Mouse (Mus musculus): ENCODE results near the gene Dnmbp. TPM values are rescaled to one million over a fixed set of nuclear protein-coding genes. Genes with fewer than 3 reads are reported as not detected.

The Dnmbp gene
- 22.9 and 23.8 TPM in 2 replicates for polyA plus RNA-seq (2015; fragmentation: Nextera tagmentation; extraction: Ambion mirVana)

GRCm38 (mm10) chr19:43939769-43940689, at the start of gene Dnmbp:
Dnmbp (minus strand) TSS chr19:43940191.
- no peaks in the 10 kb centered on the region for H3K36me3 ChIP-seq
- peaks cover 13% of the 10 kb centered on the region for H3K4me1 ChIP-seq
- peak within 1 kb of the TSS; percentile 65 for H3K9ac ChIP-seq
- H3K27ac ChIP-seq = peak within 1 kb of the TSS; percentile 82
- H3K27me3 ChIP-seq = no peaks in the 10 kb centered on the region
- 5% methylated on average over 59 of the region's 94 CpGs for WGBS
- no peaks in the 10 kb centered on the region for H3K9me3 ChIP-seq
- peak; percentile 86 for ATAC-seq (ENCODE audit: insufficient number of reproducible peaks, low FRiP score, low TSS enrichment, low read depth)
- H3K4me2 ChIP-seq = peak within 1 kb of the TSS; percentile 67
- H3K4me3 ChIP-seq = peak within 1 kb of the TSS; percentile 78

- no peak within 1 kb of the TSS for H3K27ac ChIP-seq
- H3K9ac ChIP-seq = no peak within 1 kb of the TSS
- peaks cover 8% of the 10 kb centered on the region for H3K27me3 ChIP-seq
- no peak within 1 kb of the TSS for H3K4me3 ChIP-seq
- no peak for ATAC-seq (ENCODE audit: insufficient number of reproducible peaks, low FRiP score, low TSS enrichment, low read depth)
- no peaks in the 10 kb centered on the region for H3K36me3 ChIP-seq
- WGBS = 25% methylated on average over 30 of the region's 30 CpGs
- H3K9me3 ChIP-seq = no peaks in the 10 kb centered on the region
- H3K4me2 ChIP-seq = no peak within 1 kb of the TSS
- H3K4me1 ChIP-seq = peaks cover 6% of the 10 kb centered on the region; the same call in 1 of the 2 replicates
Observed at GRCm38 (mm10) chr19:43986069-43986794, 46.2 kb upstream of the Dnmbp start, which contains the start of gene Cpn1. Cpn1 (minus strand) TSS chr19:43986556.

GRCm38 (mm10) chr19:43981992-43982391, 42.0 kb upstream of the Dnmbp start:
- no peak for ATAC-seq (ENCODE audit: insufficient number of reproducible peaks, low FRiP score, low TSS enrichment, low read depth)
- WGBS = 69% methylated on average over 5 of the region's 5 CpGs
- Histone ChIP-seq H3K9ac (no peak overlapping the region), H3K36me3 (no peaks in the 10 kb centered on the region), H3K4me2 (no peak overlapping the region), H3K27ac (no peak overlapping the region), H3K4me1 (peaks cover 6% of the 10 kb centered on the region; the same call in 1 of the 2 replicates), H3K27me3 (peaks cover 8% of the 10 kb centered on the region), H3K9me3 (no peaks in the 10 kb centered on the region), H3K4me3 (no peak overlapping the region)

- H3K27ac ChIP-seq = no peak overlapping the region
- H3K27me3 ChIP-seq = peaks cover under 1% of the 10 kb centered on the region; the same call in 1 of the 2 replicates
- 93% methylated on average over 17 of the region's 17 CpGs for WGBS
- H3K9me3 ChIP-seq = no peaks in the 10 kb centered on the region
- H3K4me1 ChIP-seq = no peaks in the 10 kb centered on the region
- no peak overlapping the region for H3K9ac ChIP-seq
- H3K4me2 ChIP-seq = no peak overlapping the region
- H3K4me3 ChIP-seq = no peak overlapping the region
- no peak for ATAC-seq (ENCODE audit: insufficient number of reproducible peaks, low FRiP score, low TSS enrichment, low read depth)
- no peaks in the 10 kb centered on the region for H3K36me3 ChIP-seq
Observed at GRCm38 (mm10) chr19:43980711-43981110, 40.7 kb upstream of the Dnmbp start.

GRCm38 (mm10) chr19:43977799-43978198, 37.8 kb upstream of the Dnmbp start:
- Histone ChIP-seq H3K4me3 (no peak overlapping the region), H3K27ac (no peak overlapping the region), H3K9me3 (no peaks in the 10 kb centered on the region), H3K4me1 (no peaks in the 10 kb centered on the region), H3K9ac (no peak overlapping the region), H3K4me2 (no peak overlapping the region), H3K27me3 (no peaks in the 10 kb centered on the region), H3K36me3 (no peaks in the 10 kb centered on the region)
- 74% methylated on average over 3 of the region's 3 CpGs for WGBS
- ATAC-seq (ENCODE audit: insufficient number of reproducible peaks, low FRiP score, low TSS enrichment, low read depth) = no peak

- no peaks in the 10 kb centered on the region for H3K4me1 ChIP-seq
- no peaks in the 10 kb centered on the region for H3K27me3 ChIP-seq
- no peaks in the 10 kb centered on the region for H3K9me3 ChIP-seq
- no peak for ATAC-seq (ENCODE audit: insufficient number of reproducible peaks, low FRiP score, low TSS enrichment, low read depth)
- no peak overlapping the region for H3K4me3 ChIP-seq
- H3K36me3 ChIP-seq = no peaks in the 10 kb centered on the region
- H3K4me2 ChIP-seq = no peak overlapping the region
- H3K27ac ChIP-seq = no peak overlapping the region
- WGBS = 52% methylated on average over 6 of the region's 6 CpGs
- no peak overlapping the region for H3K9ac ChIP-seq
Observed at GRCm38 (mm10) chr19:43976661-43977060, 36.7 kb upstream of the Dnmbp start.

- 85% methylated on average over 6 of the region's 6 CpGs for WGBS
Observed at GRCm38 (mm10) chr19:43974221-43974620, 34.2 kb upstream of the Dnmbp start.

GRCm38 (mm10) chr19:43973711-43974110, 33.7 kb upstream of the Dnmbp start:
- Histone ChIP-seq H3K9me3 (no peaks in the 10 kb centered on the region), H3K27me3 (no peaks in the 10 kb centered on the region), H3K27ac (no peak overlapping the region), H3K4me1 (no peaks in the 10 kb centered on the region), H3K36me3 (no peaks in the 10 kb centered on the region), H3K4me3 (no peak overlapping the region), H3K4me2 (no peak overlapping the region), H3K9ac (no peak overlapping the region)
- WGBS = 84% methylated on average over 9 of the region's 9 CpGs
- no peak for ATAC-seq (ENCODE audit: insufficient number of reproducible peaks, low FRiP score, low TSS enrichment, low read depth)

More at GRCm38 (mm10) chr19:43974221-43974620, 34.2 kb upstream of the Dnmbp start:
- no peak for ATAC-seq (ENCODE audit: insufficient number of reproducible peaks, low FRiP score, low TSS enrichment, low read depth)
- Histone ChIP-seq H3K4me2 (no peak overlapping the region), H3K4me1 (no peaks in the 10 kb centered on the region), H3K9me3 (no peaks in the 10 kb centered on the region), H3K36me3 (no peaks in the 10 kb centered on the region), H3K27me3 (no peaks in the 10 kb centered on the region), H3K4me3 (no peak overlapping the region), H3K27ac (no peak overlapping the region), H3K9ac (no peak overlapping the region)

GRCm38 (mm10) chr19:43972129-43972528, 32.1 kb upstream of the Dnmbp start:
- Histone ChIP-seq H3K4me1 (no peaks in the 10 kb centered on the region), H3K27me3 (no peaks in the 10 kb centered on the region), H3K9ac (no peak overlapping the region), H3K36me3 (no peaks in the 10 kb centered on the region), H3K9me3 (no peaks in the 10 kb centered on the region), H3K4me2 (no peak overlapping the region), H3K27ac (no peak overlapping the region), H3K4me3 (no peak overlapping the region)
- no peak for ATAC-seq (ENCODE audit: insufficient number of reproducible peaks, low FRiP score, low TSS enrichment, low read depth)
- 95% methylated on average over 8 of the region's 8 CpGs for WGBS

- no peak overlapping the region for H3K9ac ChIP-seq
- no peak overlapping the region for H3K27ac ChIP-seq
- ATAC-seq (ENCODE audit: insufficient number of reproducible peaks, low FRiP score, low TSS enrichment, low read depth) = no peak
- 72% methylated on average over 8 of the region's 11 CpGs for WGBS
- no peaks in the 10 kb centered on the region for H3K36me3 ChIP-seq
- peaks cover 3% of the 10 kb centered on the region; the same call in 1 of the 2 replicates for H3K4me1 ChIP-seq
- no peaks in the 10 kb centered on the region for H3K9me3 ChIP-seq
- H3K4me2 ChIP-seq = no peak overlapping the region
- no peak overlapping the region for H3K4me3 ChIP-seq
- no peaks in the 10 kb centered on the region for H3K27me3 ChIP-seq
Observed at GRCm38 (mm10) chr19:43968436-43969026, 28.5 kb upstream of the Dnmbp start.

- Histone ChIP-seq H3K4me3 (no peak overlapping the region), H3K4me1 (peaks cover 3% of the 10 kb centered on the region; the same call in 1 of the 2 replicates), H3K9me3 (no peaks in the 10 kb centered on the region), H3K9ac (no peak overlapping the region), H3K36me3 (no peaks in the 10 kb centered on the region), H3K4me2 (no peak overlapping the region), H3K27ac (no peak overlapping the region), H3K27me3 (no peaks in the 10 kb centered on the region)
- 83% methylated on average over 2 of the region's 2 CpGs for WGBS
- no peak for ATAC-seq (ENCODE audit: insufficient number of reproducible peaks, low FRiP score, low TSS enrichment, low read depth)
Observed at GRCm38 (mm10) chr19:43966481-43966880, 26.5 kb upstream of the Dnmbp start.
